Mouse (Mus musculus): Measurements from ENCODE around the gene Togaram2. TPM values are rescaled to one million over a fixed set of nuclear protein-coding genes. Genes with fewer than 3 reads are reported as not detected.
"Not testable (repeated sequence)": the region's sequence is repeated elsewhere in the genome, so short reads cannot be mapped to it uniquely, and the experiment has no call there.

The Togaram2 gene
- polyA plus RNA-seq, 1 experiment, result not detected

DNA sequence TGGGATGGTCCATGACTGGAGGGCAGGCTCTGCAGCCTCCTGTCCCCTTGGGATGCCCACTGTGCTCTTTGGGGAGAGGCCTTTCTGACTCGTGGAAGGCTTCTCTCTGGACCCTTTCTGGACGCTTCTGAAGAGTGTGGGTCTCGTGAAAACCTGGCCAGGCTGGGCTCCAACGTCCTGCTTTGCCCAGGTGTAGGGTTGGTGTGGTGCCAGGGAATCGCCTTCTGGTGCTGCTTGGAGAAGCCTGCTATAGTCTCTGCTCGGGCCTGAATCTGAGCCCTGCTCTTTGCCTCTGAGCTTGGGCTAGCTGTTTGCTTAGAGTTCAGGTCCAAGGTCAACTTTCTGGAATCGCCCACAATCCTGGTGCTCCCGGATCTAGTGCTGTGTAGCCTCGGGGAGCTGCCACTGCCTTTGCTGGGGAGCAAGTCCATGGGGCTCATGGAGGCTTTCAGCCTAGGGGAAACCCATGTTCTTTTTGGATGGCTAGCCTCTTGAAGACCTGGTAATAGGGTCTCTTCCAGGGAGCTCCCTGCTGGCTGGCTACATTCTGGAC, 76.6 kb downstream of the Togaram2 start:
- no peak overlapping the region for H3K4me3 ChIP-seq (replicated peaks)
- peaks cover 3% of the 10 kb centered on the region for H3K27me3 ChIP-seq (replicated peaks)
- peaks cover 4% of the 10 kb centered on the region for H3K9me3 ChIP-seq
- H3K4me1 ChIP-seq, result no peaks in the 10 kb centered on the region
- no peaks in the 10 kb centered on the region for H3K36me3 ChIP-seq (replicated peaks; ENCODE audit: low read length)
- TF ChIP-seq FLI1 (IDR thresholded peaks at IDR 0.05; ENCODE audit: low read length) (no peak), GATA1 (IDR thresholded peaks at IDR 0.05; ENCODE audit: borderline replicate concordance, low read length) (no peak)

DNA sequence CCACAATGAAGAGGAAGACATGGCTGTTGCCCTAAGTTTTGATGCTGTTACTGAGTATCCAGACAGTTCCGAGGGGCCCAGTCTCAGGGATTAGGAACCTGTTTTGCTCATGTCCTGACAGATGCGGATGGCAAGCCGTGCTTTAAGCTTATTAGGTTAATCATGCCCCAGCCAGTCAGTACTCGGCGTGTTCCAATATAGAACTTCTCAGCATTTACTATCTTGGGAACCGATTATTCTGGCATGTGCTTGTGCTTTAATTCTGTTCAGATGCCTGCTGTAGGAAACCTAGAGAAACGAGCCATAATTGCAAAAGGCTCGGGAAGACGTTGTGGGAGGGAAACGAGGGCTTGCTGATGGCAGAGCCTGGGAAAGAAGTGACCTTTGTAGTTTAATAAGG, 79.8 kb downstream of the Togaram2 start, which contains the start of gene Pcare:
TSS of gene Pcare (minus strand) at position 64 of the 400 bp plus-strand sequence.
- Histone ChIP-seq H3K36me3 (replicated peaks; ENCODE audit: low read length) (no peaks in the 10 kb centered on the region), H3K27me3 (replicated peaks) (peaks cover under 1% of the 10 kb centered on the region), H3K9me3 (0 out of 2 replicates have a peak, but pooled peaks cover 3% of the 10 kb centered on the region), H3K4me1 (no peaks in the 10 kb centered on the region), H3K4me3 (replicated peaks) (no peak within 1 kb of the TSS)
- TF ChIP-seq FLI1 (IDR thresholded peaks at IDR 0.05; ENCODE audit: low read length) (no peak), GATA1 (IDR thresholded peaks at IDR 0.05; ENCODE audit: borderline replicate concordance, low read length) (no peak)

DNA sequence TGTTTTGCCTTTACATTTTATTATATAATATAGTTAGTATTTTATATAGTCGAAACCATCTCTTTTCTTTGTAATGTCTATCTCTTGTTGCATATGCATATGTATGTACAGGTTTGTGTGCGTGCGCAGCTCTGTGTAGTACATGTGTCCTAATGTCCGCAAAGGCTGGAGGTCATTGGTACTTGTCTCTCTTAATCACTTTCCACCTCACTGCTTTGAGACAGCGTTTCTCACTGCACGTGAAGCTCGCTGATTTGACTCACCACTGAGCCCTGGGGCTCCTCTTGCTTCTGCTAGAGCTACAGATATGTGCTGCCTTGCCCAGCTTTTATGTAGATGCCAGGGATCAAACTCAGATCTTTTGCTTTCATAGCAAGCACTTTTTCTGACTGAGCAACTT, 87.5 kb downstream of the Togaram2 start:
- no peaks in the 10 kb centered on the region for H3K4me1 ChIP-seq
- H3K36me3 ChIP-seq (replicated peaks; ENCODE audit: low read length), result no peaks in the 10 kb centered on the region
- 0 out of 2 replicates have a peak, but pooled peaks cover 5% of the 10 kb centered on the region for H3K9me3 ChIP-seq
- TF ChIP-seq GATA1 (IDR thresholded peaks at IDR 0.05; ENCODE audit: borderline replicate concordance, low read length), result no peak
- TF ChIP-seq FLI1 (IDR thresholded peaks at IDR 0.05; ENCODE audit: low read length), result no peak
- H3K27me3 ChIP-seq (replicated peaks), result no peaks in the 10 kb centered on the region
- no peak overlapping the region for H3K4me3 ChIP-seq (replicated peaks)

DNA sequence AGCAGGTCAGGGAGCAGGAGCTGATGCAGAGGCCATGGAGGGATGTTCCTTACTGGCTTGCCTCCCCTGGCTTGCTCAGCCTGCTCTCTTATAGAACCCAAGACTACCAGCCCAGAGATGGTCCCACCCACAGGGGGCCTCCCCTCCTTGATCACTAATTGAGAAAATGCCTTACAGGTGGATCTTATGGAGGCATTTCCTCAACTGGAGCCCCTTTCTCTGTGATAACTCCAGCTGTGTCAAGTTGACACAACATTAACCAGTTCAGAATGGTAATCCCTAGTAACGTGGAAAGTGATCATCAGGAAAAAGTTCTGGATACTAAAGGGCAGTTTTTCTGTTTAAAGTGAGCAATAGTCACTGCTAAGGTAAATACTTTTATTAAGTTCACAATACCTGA, 95.1 kb downstream of the Togaram2 start, which contains the start of gene Clip4:
TSS of gene Clip4 (plus strand) at position 301 of the 400 bp plus-strand sequence.
- not testable (repeated sequence) for H3K4me1 ChIP-seq; H3K36me3 ChIP-seq (replicated peaks; ENCODE audit: low read length); H3K9me3 ChIP-seq; H3K4me3 ChIP-seq (replicated peaks); H3K27me3 ChIP-seq (replicated peaks)

DNA sequence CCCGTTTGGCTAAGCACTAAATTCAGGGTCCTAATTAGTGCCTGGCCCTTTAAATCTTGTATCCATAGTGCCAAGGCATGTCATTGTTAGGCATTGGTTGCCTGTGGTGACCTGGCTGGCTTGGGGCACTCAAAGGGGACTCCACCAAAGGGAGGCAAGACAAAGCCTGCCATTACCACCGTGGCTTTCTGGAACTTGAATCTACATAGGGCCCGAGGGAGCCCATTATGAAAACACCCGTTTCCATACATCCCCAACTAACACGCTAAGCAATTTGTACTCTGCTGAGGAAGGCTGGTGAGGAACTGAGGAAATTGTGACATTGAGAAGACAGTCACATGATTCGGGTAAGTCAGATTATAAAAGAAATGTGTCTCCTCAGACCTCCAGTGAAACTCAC, 96.5 kb downstream of the Togaram2 start:
- H3K9me3 ChIP-seq, result no peaks in the 10 kb centered on the region
- TF ChIP-seq FLI1 (IDR thresholded peaks at IDR 0.05; ENCODE audit: low read length) (no peak), GATA1 (IDR thresholded peaks at IDR 0.05; ENCODE audit: borderline replicate concordance, low read length) (no peak)
- H3K36me3 ChIP-seq (replicated peaks; ENCODE audit: low read length), result no peaks in the 10 kb centered on the region
- H3K4me3 ChIP-seq (replicated peaks), result no peak overlapping the region
- no peaks in the 10 kb centered on the region for H3K4me1 ChIP-seq
- no peaks in the 10 kb centered on the region for H3K27me3 ChIP-seq (replicated peaks)

DNA sequence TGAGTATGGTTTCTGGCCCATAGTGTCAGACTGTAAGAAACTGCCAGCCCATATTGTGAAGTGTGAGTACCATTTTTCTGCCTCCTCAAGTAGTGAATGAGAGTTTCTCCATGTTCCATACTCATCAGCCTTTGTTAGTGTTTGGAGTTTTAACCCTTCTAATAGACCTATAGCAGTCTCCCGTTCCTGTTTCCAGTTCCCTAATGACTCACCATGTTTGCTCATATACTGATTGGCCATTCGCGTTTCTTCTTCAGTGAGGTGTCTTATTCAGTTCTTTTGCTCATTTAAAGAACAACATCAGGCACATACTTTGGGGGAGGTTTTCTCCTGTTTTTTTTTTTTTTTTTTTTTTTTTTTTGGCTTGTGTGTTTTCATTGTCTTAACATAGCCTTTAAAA, 97.6 kb downstream of the Togaram2 start:
- Histone ChIP-seq H3K36me3 (replicated peaks; ENCODE audit: low read length) (no peaks in the 10 kb centered on the region), H3K9me3 (no peaks in the 10 kb centered on the region), H3K27me3 (replicated peaks) (no peaks in the 10 kb centered on the region)

DNA sequence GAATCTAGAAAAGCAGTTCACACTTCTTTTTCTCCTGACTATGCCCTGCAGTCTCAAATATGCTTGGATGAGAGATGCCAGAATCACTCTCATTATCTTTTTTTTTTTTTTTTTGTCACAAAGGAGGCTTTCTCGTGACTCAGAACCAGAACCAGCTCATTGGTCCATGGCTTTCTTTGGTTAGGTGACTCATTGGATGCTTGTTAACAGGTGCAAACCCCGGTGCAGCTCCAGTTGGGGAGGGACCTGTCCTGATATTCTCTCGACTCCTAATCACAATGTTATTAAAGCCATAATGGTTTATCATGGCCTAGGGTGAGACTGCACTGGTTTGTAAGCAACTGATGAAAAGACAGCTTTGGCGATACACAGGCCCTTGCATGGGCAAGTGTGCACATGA, 101.1 kb downstream of the Togaram2 start:
- no peak for TF ChIP-seq FLI1 (IDR thresholded peaks at IDR 0.05; ENCODE audit: low read length)
- TF ChIP-seq GATA1 (IDR thresholded peaks at IDR 0.05; ENCODE audit: borderline replicate concordance, low read length), result no peak
- Histone ChIP-seq H3K4me3 (replicated peaks) (no peak overlapping the region), H3K36me3 (replicated peaks; ENCODE audit: low read length) (no peaks in the 10 kb centered on the region), H3K27me3 (replicated peaks) (no peaks in the 10 kb centered on the region), H3K4me1 (no peaks in the 10 kb centered on the region), H3K9me3 (peaks cover 15% of the 10 kb centered on the region)

More for the DNA sequence above, 97.6 kb downstream of the Togaram2 start:
- no peaks in the 10 kb centered on the region for H3K4me1 ChIP-seq
- TF ChIP-seq GATA1 (IDR thresholded peaks at IDR 0.05; ENCODE audit: borderline replicate concordance, low read length) (no peak), FLI1 (IDR thresholded peaks at IDR 0.05; ENCODE audit: low read length) (no peak)
- H3K4me3 ChIP-seq (replicated peaks), result no peak overlapping the region

DNA sequence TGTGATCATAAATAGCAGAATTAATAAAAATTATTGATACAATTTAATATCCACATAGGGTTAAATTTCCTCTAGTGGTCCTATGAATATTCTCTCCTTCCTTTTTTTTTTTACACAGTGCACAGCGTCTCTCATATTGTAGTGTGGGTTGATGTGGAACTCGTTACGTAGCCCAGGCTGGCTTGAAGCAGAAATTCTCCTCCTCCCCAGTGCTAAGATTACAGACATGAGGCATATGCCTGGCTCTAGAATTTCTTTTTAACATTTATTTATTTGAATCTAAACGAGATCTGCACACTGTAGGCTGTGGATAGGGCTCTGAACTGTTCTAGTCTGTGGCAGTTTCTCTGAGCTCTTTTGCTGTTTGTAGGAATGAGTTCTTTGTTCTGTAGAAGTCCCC, 102.2 kb downstream of the Togaram2 start:
- Histone ChIP-seq H3K4me1 (no peaks in the 10 kb centered on the region), H3K4me3 (replicated peaks) (no peak overlapping the region), H3K36me3 (replicated peaks; ENCODE audit: low read length) (no peaks in the 10 kb centered on the region), H3K27me3 (replicated peaks) (no peaks in the 10 kb centered on the region), H3K9me3 (peaks cover 19% of the 10 kb centered on the region)
- TF ChIP-seq FLI1 (IDR thresholded peaks at IDR 0.05; ENCODE audit: low read length), result no peak

DNA sequence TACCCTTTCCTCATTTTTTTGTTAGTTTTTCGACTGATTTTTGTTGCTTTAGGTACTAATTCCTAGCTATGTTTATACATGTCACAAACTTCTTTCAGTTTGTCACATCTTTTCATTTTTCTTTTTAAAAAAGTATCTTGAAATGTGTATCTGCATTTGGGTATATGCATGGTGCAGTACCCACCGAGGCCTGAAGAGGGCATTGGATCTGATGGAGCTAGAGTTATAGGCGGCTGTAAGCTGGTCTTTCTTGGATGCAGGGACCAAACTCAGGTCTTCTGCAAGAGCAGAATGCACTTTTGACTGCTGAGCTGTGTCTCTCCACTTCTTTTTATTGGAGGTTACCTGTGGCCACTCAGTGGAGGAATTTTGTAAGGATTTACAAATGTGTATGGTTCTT, 105.6 kb downstream of the Togaram2 start:
- no peaks in the 10 kb centered on the region for H3K4me1 ChIP-seq
- peaks cover 19% of the 10 kb centered on the region for H3K9me3 ChIP-seq
- H3K4me3 ChIP-seq (replicated peaks), result no peak overlapping the region
- TF ChIP-seq FLI1 (IDR thresholded peaks at IDR 0.05; ENCODE audit: low read length) (no peak), GATA1 (IDR thresholded peaks at IDR 0.05; ENCODE audit: borderline replicate concordance, low read length) (no peak)
- H3K36me3 ChIP-seq (replicated peaks; ENCODE audit: low read length), result no peaks in the 10 kb centered on the region
- H3K27me3 ChIP-seq (replicated peaks), result peaks cover 23% of the 10 kb centered on the region

Other genes starting within 250 kb of the Togaram2 start
- 0.15 TPM in 1 of 2 replicates, not detected in the other for gene Gm4707, start 213.3 kb upstream of the Togaram2 start, polyA plus RNA-seq (2012; ENCODE audit: insufficient read depth, low replicate concordance)
- 1.8 and 4.1 TPM in 2 replicates for gene Smchd1, start 197.9 kb upstream of the Togaram2 start, polyA plus RNA-seq (2012; ENCODE audit: insufficient read depth, low replicate concordance)
- gene Ndc80, start 146.4 kb upstream of the Togaram2 start, polyA plus RNA-seq (2012; ENCODE audit: insufficient read depth, low replicate concordance), result 1.2 and 2.9 TPM in 2 replicates
- not detected in 2 replicates for gene Spdya, start 121.2 kb upstream of the Togaram2 start, polyA plus RNA-seq (2012; ENCODE audit: insufficient read depth, low replicate concordance)
- gene Wdr43, start 57.4 kb upstream of the Togaram2 start, polyA plus RNA-seq (2012; ENCODE audit: insufficient read depth, low replicate concordance), result 2.2 and 15.4 TPM in 2 replicates
- gene Pcare, start 79.6 kb downstream of the Togaram2 start, polyA plus RNA-seq (2012; ENCODE audit: insufficient read depth, low replicate concordance), result not detected in 2 replicates
- not detected in 2 replicates for gene Clip4, start 95.2 kb downstream of the Togaram2 start, polyA plus RNA-seq (2012; ENCODE audit: insufficient read depth, low replicate concordance)

All from megakaryocyte, embryonic 14.5 days (primary cell).